Mouse (Mus musculus): ENCODE data around the gene Sult1e1.

Gene Sult1e1

GRCm38 (mm10) chr5:87591494-87591893 lies at the start of gene Sult1e1:
Sult1e1 (minus strand) TSS chr5:87591594.
- no peak for DNase-seq (ENCODE audit: extremely low read depth, low read depth)

- no peak for DNase-seq (ENCODE audit: extremely low read depth, low read depth)
Measured at GRCm38 (mm10) chr5:87622681-87623080, 31.3 kb upstream of the Sult1e1 start.

- DNase-seq (ENCODE audit: extremely low read depth, low read depth), result no peak
Measured at GRCm38 (mm10) chr5:87615128-87615390, 23.7 kb upstream of the Sult1e1 start.

- no peak for DNase-seq (ENCODE audit: extremely low read depth, low read depth)
Measured at GRCm38 (mm10) chr5:87614364-87615127, 23.2 kb upstream of the Sult1e1 start.

GRCm38 (mm10) chr5:87601018-87601417 lies 9.6 kb upstream of the Sult1e1 start:
- no peak for DNase-seq (ENCODE audit: extremely low read depth, low read depth)

- DNase-seq (ENCODE audit: extremely low read depth, low read depth), result no peak
Measured at GRCm38 (mm10) chr5:87597891-87598290, 6.5 kb upstream of the Sult1e1 start.

GRCm38 (mm10) chr5:87589916-87590315 lies 1.5 kb downstream of the Sult1e1 start:
- DNase-seq (ENCODE audit: extremely low read depth, low read depth), result no peak

- no peak for DNase-seq (ENCODE audit: extremely low read depth, low read depth)
Measured at GRCm38 (mm10) chr5:87580389-87580788, 11.0 kb downstream of the Sult1e1 start.

- DNase-seq (ENCODE audit: extremely low read depth, low read depth), result no peak
Measured at GRCm38 (mm10) chr5:87574174-87574573, 17.2 kb downstream of the Sult1e1 start.

GRCm38 (mm10) chr5:87573490-87573889 lies 17.9 kb downstream of the Sult1e1 start:
- no peak for DNase-seq (ENCODE audit: extremely low read depth, low read depth)

- DNase-seq (ENCODE audit: extremely low read depth, low read depth), result no peak
Measured at GRCm38 (mm10) chr5:87572781-87573180, 18.6 kb downstream of the Sult1e1 start.

GRCm38 (mm10) chr5:87568845-87569244 lies 22.5 kb downstream of the Sult1e1 start, which contains the start of gene Sult1d1:
Sult1d1 (minus strand) TSS chr5:87569027.
- DNase-seq (ENCODE audit: extremely low read depth, low read depth), result no peak

GRCm38 (mm10) chr5:87567306-87567705 lies 24.1 kb downstream of the Sult1e1 start:
- DNase-seq (ENCODE audit: extremely low read depth, low read depth), result no peak

- no peak for DNase-seq (ENCODE audit: extremely low read depth, low read depth)
Measured at GRCm38 (mm10) chr5:87562966-87563365, 28.4 kb downstream of the Sult1e1 start.

- no peak for DNase-seq (ENCODE audit: extremely low read depth, low read depth)
Measured at GRCm38 (mm10) chr5:87562526-87562925, 28.9 kb downstream of the Sult1e1 start.

- DNase-seq (ENCODE audit: extremely low read depth, low read depth), result no peak
Measured at GRCm38 (mm10) chr5:87560145-87560544, 31.2 kb downstream of the Sult1e1 start.

- DNase-seq (ENCODE audit: extremely low read depth, low read depth), result peak; percentile 19
Measured at GRCm38 (mm10) chr5:87550935-87551334, 40.5 kb downstream of the Sult1e1 start.

- DNase-seq (ENCODE audit: extremely low read depth, low read depth), result no peak
Measured at GRCm38 (mm10) chr5:87538111-87538510, 53.3 kb downstream of the Sult1e1 start, which contains the start of gene Sult1b1. Sult1b1 (minus strand) TSS chr5:87538195.

- DNase-seq (ENCODE audit: extremely low read depth, low read depth), result no peak
Measured at GRCm38 (mm10) chr5:87535994-87536644, 55.3 kb downstream of the Sult1e1 start.

- DNase-seq (ENCODE audit: extremely low read depth, low read depth), result no peak
Measured at GRCm38 (mm10) chr5:87532288-87532687, 59.1 kb downstream of the Sult1e1 start.
